Mouse (Mus musculus): ENCODE measurements at regions not wholly inside any gene's neighbourhood (a gene's known extent, or its start where the extent isn't known, plus 50 kb on each side); places are given as distances from the start of the nearest gene placed in this dataset.

GRCm38 (mm10) chr1:89207306-89207705 is 137.1 kb downstream of the Sh3bp4 start:
- 0 out of 2 replicates have a peak, but pooled peaks have one; percentile 32 for ATAC-seq (replicated peaks; ENCODE audit: low read depth, poor library complexity, severe bottlenecking)

GRCm38 (mm10) chr1:89211116-89211515 is 140.9 kb downstream of the Sh3bp4 start:
- ATAC-seq (replicated peaks; ENCODE audit: low read depth, poor library complexity, severe bottlenecking) = no peak

- ATAC-seq (replicated peaks; ENCODE audit: low read depth, poor library complexity, severe bottlenecking) = no peak
Observed at GRCm38 (mm10) chr1:89228426-89228825, 158.2 kb downstream of the Sh3bp4 start.

GRCm38 (mm10) chr1:89231756-89232155 is 161.5 kb downstream of the Sh3bp4 start:
- ATAC-seq (replicated peaks; ENCODE audit: low read depth, poor library complexity, severe bottlenecking) = no peak

- ATAC-seq (replicated peaks; ENCODE audit: low read depth, poor library complexity, severe bottlenecking) = no peak
Observed at GRCm38 (mm10) chr1:89232391-89232790, 162.2 kb downstream of the Sh3bp4 start.

- ATAC-seq (replicated peaks; ENCODE audit: low read depth, poor library complexity, severe bottlenecking) = peak; percentile 78
Observed at GRCm38 (mm10) chr1:89234895-89235294, 164.7 kb downstream of the Sh3bp4 start.

GRCm38 (mm10) chr1:89235296-89235695 is 165.1 kb downstream of the Sh3bp4 start:
- peak; percentile 93 for ATAC-seq (replicated peaks; ENCODE audit: low read depth, poor library complexity, severe bottlenecking)

GRCm38 (mm10) chr1:89237696-89238095 is 167.5 kb downstream of the Sh3bp4 start:
- ATAC-seq (replicated peaks; ENCODE audit: low read depth, poor library complexity, severe bottlenecking) = no peak

- no peak for ATAC-seq (replicated peaks; ENCODE audit: low read depth, poor library complexity, severe bottlenecking)
Observed at GRCm38 (mm10) chr1:89244598-89244997, 174.4 kb downstream of the Sh3bp4 start.

GRCm38 (mm10) chr1:89245202-89246003 is 175.2 kb downstream of the Sh3bp4 start:
- no peak for ATAC-seq (replicated peaks; ENCODE audit: low read depth, poor library complexity, severe bottlenecking)

- no peak for ATAC-seq (replicated peaks; ENCODE audit: low read depth, poor library complexity, severe bottlenecking)
Observed at GRCm38 (mm10) chr1:89251753-89252152, 181.5 kb downstream of the Sh3bp4 start.

- ATAC-seq (replicated peaks; ENCODE audit: low read depth, poor library complexity, severe bottlenecking) = no peak
Observed at GRCm38 (mm10) chr1:89252528-89252927, 182.3 kb downstream of the Sh3bp4 start.

GRCm38 (mm10) chr1:89257945-89258344 is 187.7 kb downstream of the Sh3bp4 start:
- ATAC-seq (replicated peaks; ENCODE audit: low read depth, poor library complexity, severe bottlenecking) = no peak

- no peak for ATAC-seq (replicated peaks; ENCODE audit: low read depth, poor library complexity, severe bottlenecking)
Observed at GRCm38 (mm10) chr1:89265771-89266170, 188.8 kb upstream of the Agap1 start.

- no peak for ATAC-seq (replicated peaks; ENCODE audit: low read depth, poor library complexity, severe bottlenecking)
Observed at GRCm38 (mm10) chr1:89268806-89269205, 185.8 kb upstream of the Agap1 start.

- no peak for ATAC-seq (replicated peaks; ENCODE audit: low read depth, poor library complexity, severe bottlenecking)
Observed at GRCm38 (mm10) chr1:89271743-89272142, 182.9 kb upstream of the Agap1 start.

GRCm38 (mm10) chr1:89273021-89273420 is 181.6 kb upstream of the Agap1 start:
- no peak for ATAC-seq (replicated peaks; ENCODE audit: low read depth, poor library complexity, severe bottlenecking)

- ATAC-seq (replicated peaks; ENCODE audit: low read depth, poor library complexity, severe bottlenecking) = no peak
Observed at GRCm38 (mm10) chr1:89273786-89274362, 180.7 kb upstream of the Agap1 start.

GRCm38 (mm10) chr1:89279382-89279781 is 175.2 kb upstream of the Agap1 start:
- no peak for ATAC-seq (replicated peaks; ENCODE audit: low read depth, poor library complexity, severe bottlenecking)

GRCm38 (mm10) chr1:89281107-89281655 is 173.4 kb upstream of the Agap1 start:
- no peak for ATAC-seq (replicated peaks; ENCODE audit: low read depth, poor library complexity, severe bottlenecking)

GRCm38 (mm10) chr1:89285041-89285440 is 169.6 kb upstream of the Agap1 start:
- ATAC-seq (replicated peaks; ENCODE audit: low read depth, poor library complexity, severe bottlenecking) = no peak
